Mouse (Mus musculus) E14TG2a.4 (cell line): ENCODE data around the gene Tex35.

Source experiments
- CTCF ChIP-seq: conservative IDR thresholded peaks from 2 replicates; pipeline ENCODE4 v1.5.1; 2014; ENCODE audit warnings: low read length
- NANOG ChIP-seq: IDR thresholded peaks from 2 replicates; pipeline ENCODE4 v1.6.1; 2014; ENCODE audit warnings: borderline replicate concordance, low read length, mixed read lengths

DNA sequence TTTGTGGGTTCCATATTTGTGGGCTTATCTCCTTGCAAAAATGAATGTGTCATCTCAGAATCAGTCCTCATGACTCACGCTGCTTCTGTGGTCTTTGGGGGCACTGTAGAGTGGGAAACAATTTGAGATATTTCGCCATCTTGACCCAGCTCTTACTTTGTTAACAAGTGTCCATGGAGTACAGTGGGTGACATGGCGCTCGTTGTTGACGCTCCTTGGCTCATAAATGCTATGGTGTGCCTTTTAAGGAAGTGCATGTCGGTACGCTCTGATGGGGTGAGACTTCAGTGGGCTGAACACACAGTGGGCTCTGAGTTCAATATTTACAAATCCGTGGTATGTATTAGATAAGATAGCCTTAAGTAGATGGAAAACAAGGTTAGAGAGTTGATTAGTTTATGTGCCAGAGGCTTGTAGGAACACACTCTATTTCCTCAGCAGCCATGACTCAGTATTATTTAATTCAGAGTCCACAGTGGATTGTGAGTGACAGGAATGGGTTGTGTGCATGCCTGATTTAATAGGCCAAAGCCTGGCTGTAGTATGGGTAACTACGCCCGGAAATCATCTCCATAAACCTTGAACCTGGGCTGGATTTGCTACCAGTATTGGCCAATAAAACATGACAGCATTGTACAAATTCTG, 46.6 kb downstream of the Tex35 start:
- no peak for TF ChIP-seq CTCF
- no peak for TF ChIP-seq NANOG
